Mouse (Mus musculus) c-Kit-negative CD71-positive TER-119-positive erythroid progenitor cells, embryonic 14.5 days (primary cell): ENCODE data around the gene Sez6l.

Experiments used
- DNase-seq: peaks from one replicate; pipeline ENCODE4 v3.0.0-alpha.2; 2013; ENCODE audit warnings: low read depth, low spot score

The Sez6l gene

DNA sequence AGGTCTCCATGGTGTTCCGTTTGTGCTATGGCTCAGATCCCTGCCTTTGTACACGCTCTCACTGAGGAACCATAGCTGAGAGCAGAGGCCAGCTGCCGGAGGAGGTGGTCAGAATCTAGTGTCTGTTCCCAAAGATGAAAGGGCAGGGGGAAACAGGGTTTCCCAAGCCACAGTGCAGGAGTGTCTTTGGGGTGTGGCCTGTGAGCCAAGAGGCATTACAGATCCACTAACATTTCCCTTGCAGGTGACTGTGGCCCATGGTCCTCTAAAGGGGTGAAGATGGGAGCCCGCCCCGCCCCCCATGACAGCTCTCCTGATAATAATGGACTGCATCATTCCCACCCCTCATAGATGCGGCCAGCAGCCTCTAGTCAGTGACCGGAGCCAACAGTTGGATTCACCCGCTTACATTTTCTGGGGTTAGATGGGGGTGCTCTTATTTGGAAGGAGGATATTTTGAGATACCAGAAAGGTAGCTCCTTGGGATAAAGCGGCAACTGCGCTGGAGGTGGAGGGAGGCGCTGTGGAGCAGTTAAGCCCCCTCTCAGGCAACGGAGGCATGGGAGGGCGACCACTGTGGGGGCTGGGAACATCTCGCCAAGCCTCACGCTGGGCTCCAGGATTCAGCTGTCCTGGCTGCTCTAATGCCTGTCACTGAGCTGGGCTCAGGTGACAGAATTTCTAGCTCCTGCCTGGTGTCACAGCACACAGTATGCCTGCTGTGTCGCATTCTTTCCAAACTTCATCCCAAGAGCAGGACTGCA is 43.5 kb downstream of the Sez6l start:
- DNase-seq: no peak

DNA sequence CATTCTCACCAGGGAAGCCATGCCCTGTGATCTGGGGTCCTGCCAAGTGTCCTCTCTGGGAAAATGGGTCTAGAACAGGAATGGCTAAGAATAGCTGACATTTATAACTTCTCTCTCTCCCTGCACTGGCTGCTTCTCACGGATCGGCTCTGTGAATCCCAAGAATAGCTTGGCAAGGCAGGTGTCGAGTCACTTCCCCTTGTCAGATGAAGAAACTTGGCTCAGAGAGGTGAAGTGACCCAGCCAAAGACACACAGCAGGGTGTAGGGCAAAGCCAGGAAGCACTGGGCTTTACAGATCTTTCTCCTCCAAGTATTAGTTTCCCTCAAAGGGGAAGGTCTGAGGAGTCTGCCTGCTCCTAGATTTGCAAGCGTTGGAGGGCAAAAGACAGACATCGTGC is 44.1 kb downstream of the Sez6l start:
- no peak for DNase-seq

DNA sequence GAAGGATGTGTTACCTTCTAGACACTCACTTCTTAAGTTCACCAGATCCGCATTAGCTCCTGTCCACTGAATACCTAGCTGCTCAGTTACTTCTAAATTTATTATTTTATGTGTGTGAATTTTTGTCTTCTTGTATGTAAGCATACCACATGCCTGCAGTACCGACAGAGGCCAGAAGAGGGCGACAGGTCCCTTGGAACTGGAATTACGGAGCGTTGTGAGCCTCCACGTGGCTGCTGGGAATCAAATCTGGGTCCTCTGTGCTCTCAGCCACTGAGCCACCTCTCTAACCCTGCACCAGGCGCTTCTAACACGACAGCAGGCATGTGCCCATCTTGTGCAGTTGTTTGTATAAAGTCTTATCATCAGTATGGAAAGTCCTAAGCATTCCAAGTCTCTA is 44.8 kb downstream of the Sez6l start:
- DNase-seq: no peak

- no peak for DNase-seq
These were observed 45.9 kb downstream of the Sez6l start for GRCm38 (mm10) chr5:112531111-112531510.

- DNase-seq: no peak
These were observed 50.0 kb downstream of the Sez6l start for GRCm38 (mm10) chr5:112526936-112527335.

- DNase-seq: no peak
These were observed 50.5 kb downstream of the Sez6l start for GRCm38 (mm10) chr5:112526435-112526834.

DNA sequence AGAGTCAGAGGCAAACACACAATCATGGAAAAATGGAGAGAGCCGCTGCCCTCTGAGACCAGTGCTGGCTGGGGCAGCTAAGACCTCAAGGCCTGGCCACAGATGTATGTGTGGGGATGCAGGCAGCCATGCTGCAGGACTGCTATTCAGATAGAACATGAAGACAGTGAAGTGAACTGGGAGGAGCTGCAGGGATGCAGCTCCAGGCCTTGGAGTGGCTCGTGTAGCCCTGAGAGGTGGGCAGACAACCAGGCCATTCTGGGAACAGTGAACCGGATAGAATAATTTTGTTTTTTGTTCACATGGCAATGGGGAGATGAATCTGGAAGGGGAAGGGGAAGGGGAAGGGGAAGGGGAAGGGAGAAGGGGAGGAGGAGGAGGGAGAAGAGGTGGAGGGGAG is 51.0 kb downstream of the Sez6l start:
- DNase-seq: no peak

- DNase-seq: no peak
These were observed 51.7 kb downstream of the Sez6l start for GRCm38 (mm10) chr5:112525271-112525670.

- no peak for DNase-seq
These were observed 53.2 kb downstream of the Sez6l start for GRCm38 (mm10) chr5:112523796-112524195.

GRCm38 (mm10) chr5:112523331-112523730 is 53.7 kb downstream of the Sez6l start:
- no peak for DNase-seq

GRCm38 (mm10) chr5:112521703-112522527 is 55.1 kb downstream of the Sez6l start:
- no peak for DNase-seq

DNA sequence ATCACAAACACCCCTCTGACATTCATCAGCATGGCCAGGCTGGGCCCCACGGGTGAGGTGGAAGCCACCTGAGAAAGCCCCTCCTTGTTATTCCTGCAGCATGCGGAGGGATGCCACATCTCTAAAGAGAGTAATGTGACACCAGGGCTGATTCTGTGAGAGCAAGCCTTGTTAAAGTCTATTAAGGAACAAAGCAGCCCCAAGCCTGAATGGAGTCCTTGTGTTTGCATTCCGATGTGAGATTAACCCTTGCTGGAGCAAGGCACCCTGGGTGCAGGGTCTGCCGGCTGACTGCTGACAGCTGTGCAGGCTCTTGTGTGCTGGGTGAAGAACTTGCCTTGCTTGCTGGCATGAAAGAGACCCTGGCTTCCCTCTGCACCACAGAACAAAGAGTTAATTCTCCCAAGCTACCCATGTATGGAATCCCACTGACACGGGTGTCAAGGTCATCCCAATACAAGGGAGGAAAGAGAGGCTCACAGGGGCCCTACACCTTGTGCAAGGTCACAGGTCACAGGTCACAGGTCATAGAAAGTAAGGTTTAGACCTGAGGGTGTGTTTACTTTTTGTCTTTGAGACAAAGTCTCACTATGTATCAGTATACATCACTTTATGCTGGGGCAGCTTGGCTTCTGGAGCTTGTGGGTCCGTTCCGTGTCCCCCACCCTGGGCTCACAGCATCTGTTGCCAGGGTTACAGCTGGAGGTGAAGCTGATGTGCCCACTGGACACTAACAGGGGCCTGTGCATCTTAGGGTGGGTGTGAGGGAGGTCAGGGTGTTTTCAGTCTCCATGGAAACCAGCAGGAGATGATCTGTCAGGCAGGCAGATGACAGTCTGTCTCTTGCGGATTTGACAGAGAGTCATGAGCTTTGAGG is 55.9 kb downstream of the Sez6l start:
- DNase-seq: no peak

DNA sequence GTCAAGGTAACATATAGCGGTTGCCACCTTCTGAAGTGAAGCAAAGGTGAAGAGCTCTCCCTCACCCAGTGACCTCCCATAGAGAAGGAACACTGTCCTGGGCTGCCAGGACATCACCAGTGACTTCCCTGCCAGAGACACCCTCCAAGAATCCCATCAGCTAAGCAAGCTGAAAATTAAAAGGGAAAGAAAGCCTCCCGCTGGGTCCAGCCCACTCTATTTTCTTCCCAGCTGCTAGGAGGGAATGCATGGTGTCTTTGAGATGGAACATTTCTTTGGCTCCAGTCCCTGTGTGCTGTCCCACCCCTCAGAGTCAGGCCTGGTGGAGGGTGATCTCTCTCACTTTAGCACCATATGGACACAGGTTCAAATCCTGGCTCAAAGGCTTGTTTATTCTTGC is 58.2 kb downstream of the Sez6l start:
- no peak for DNase-seq

DNA sequence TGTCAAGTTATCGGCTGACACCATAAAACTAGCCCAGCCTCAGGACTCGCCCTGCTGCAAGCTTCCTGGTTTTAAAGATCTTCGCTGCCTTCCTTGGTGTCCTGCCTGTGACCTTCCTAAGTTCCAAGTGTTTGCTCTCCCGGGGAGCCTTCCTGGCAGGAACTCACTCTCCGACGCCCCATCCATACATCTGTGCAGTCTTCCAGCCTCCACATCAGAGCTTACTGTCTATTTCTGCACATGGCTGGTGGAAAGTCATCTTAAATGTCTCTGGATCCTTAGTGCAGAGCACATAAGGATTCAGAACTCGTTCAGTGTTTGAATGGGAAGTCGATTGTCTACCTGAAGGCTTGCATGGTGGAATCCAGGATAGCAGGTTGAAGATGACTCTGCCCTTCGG is 59.5 kb downstream of the Sez6l start:
- no peak for DNase-seq

- DNase-seq: no peak
These were observed 60.5 kb downstream of the Sez6l start for GRCm38 (mm10) chr5:112516527-112516926.

GRCm38 (mm10) chr5:112510351-112510750 is 66.6 kb downstream of the Sez6l start:
- DNase-seq: no peak

- no peak for DNase-seq
These were observed 67.1 kb downstream of the Sez6l start for GRCm38 (mm10) chr5:112509916-112510315.

- no peak for DNase-seq
These were observed 71.4 kb downstream of the Sez6l start for GRCm38 (mm10) chr5:112505595-112505994.

DNA sequence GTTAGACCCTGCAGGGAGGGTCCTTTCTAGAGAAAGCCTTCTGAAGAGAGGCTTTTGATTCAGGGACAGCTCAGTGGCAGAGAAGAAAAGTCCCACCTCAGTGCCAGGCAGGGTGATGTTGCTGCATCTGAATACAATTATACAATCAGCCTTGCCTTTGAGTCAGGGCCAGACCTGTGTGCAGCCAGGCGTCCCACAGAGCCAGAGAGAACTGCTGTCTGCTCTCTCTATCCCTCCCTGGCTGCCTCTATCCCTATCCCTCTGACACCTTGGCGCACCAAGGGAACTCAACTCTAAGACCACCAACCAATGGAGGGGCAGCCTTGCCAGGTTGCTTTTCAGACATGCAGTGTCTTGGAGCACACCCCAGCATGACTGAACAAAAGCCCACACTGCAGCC is 75.6 kb downstream of the Sez6l start:
- no peak for DNase-seq

DNA sequence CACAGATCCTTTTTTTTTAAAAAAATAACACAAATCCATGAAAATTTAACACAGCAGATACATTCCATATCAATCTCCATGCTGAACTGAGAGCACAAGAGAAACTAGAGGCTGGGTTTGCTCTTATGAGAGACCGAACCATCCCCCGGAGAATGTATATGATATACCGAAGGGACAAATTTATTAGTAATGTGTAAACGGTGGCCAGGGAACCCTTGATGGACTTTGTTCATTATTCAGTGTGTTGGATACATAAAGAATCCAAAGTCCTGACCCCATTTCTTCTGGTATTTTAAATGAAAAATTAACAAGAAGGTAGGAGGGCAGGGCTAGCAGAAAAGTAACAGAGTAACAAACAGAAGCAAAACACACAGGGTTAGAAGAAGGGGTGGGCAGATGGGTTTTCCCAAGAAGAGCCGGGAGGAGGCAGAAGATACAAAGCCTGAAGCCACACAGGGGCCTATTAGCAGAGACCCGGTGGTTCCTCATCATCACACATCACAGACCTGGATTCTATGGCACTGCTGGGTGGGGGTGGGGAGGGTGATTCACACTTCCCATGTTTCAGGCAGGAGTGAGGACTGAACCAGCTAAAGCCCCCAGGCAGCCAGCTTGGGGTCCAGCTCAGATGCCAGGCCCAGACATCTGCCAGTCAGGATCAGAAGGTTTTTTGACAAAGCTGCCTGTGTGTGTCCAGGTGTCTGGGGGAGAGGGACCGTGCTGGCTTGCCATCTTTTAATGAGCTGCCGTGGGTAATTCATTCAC is 76.9 kb downstream of the Sez6l start:
- DNase-seq: no peak
